Mouse (Mus musculus): ENCODE data around the gene Slc22a12. TPM values are rescaled to one million over a fixed set of nuclear protein-coding genes. Genes with fewer than 3 reads are reported as not detected.

Gene Slc22a12
- total RNA-seq, 2 experiments from 2014 or later, result not detected

DNA sequence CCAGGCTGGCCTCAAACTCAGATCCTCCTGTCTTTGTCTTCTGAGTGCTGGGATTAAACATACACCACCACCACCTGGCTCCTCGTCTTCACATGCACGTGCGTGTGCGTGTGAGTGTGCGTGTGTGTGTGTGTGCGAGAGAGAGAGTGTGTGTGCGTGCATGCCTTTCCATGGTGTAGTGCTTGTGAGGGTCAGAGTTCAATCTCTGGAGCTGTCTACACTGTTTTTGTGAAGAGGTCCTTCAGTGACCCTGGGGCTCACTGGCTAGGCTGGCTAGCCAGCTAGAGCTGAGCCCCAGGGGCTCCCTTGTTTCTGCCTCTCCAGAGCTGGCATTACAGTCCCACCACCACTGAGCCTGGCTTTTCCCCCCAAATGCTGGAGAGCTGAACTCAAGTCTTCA is 1.3 kb downstream of the Slc22a12 start:
- no peak for ATAC-seq (replicated peaks; ENCODE audit: poor library complexity)

DNA sequence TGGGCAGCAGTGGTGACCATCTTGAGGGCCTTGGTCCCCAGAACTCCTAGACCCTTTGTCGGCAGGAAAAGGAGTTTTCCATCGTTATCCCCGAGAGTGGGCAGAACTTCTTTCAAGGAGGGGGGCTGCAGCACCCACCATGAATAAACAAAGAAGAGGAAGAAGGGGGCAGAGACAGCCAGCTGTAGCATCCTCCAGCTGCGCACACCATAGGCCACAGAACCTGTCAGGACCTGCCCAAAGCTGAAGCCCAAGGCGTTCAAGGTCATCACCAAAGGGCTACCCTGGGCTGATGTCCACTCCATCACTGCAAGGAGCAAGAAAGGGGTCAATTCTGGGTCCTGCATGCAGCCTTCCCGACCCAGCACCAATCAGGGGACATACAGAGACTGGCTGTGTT is 2.6 kb downstream of the Slc22a12 start:
- no peak for ATAC-seq (replicated peaks; ENCODE audit: poor library complexity)

DNA sequence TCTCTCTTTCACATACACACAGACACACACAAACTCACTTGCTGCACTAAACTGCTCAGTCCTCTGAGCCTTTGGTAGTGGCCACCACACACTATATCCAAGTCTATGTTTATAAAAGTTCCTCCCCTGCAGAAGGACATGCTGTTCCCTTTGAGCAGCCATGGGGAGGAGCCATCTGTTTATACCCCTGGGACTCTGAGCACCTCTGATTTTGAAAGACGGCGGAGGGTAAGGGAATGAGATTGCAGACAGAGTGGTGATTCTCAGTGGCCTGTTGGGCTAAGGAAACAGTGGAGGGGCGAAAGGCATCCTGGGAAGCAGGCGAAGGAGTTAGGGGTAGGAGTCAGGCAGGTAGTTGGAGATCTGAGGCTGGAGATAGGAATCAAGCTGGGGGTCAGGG is 3.2 kb downstream of the Slc22a12 start:
- no peak for ATAC-seq (replicated peaks; ENCODE audit: poor library complexity)

- no peak for ATAC-seq (replicated peaks; ENCODE audit: poor library complexity)
Measured at GRCm38 (mm10) chr19:6538546-6538945, 4.3 kb downstream of the Slc22a12 start.

DNA sequence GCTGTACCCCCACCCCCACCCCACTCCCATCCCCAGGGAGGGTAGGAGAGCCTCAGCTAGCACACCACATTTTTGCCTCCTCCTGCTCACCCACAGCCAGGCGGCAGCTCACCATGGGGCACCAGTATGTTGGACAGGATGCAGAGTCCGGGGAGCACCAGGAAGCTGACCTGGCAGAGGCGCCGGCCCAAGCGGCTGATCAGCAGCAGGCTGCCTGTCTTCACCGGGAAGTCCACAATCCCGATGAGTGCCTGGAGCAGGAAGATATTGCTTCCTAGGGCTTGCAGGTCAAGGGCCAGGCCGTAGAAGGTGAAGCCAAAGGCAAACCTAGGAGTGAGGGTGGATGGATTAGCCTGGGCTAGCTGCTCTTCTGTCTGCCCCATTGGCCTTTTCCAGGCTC is 5.3 kb downstream of the Slc22a12 start:
- ATAC-seq (replicated peaks; ENCODE audit: poor library complexity), result no peak

GRCm38 (mm10) chr19:6536696-6537095 is 6.1 kb downstream of the Slc22a12 start:
- ATAC-seq (replicated peaks; ENCODE audit: poor library complexity), result no peak

- ATAC-seq (replicated peaks; ENCODE audit: poor library complexity), result no peak
Measured at GRCm38 (mm10) chr19:6536201-6536600, 6.6 kb downstream of the Slc22a12 start.

DNA sequence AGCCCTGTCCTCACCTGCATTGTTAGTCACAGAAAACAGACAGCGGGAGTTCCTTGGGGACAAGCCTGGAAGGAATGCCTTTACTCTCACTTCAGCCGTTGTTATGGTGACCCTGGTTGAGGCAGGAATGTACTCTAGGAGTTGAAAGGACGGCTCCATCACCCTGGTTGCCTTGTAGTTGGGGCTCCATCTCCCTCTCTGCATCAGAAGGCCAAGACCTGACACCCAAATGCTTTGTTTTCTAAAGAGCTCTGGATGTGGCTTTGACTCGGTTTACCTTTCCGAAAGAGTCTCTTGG is 8.8 kb downstream of the Slc22a12 start:
- no peak for ATAC-seq (replicated peaks; ENCODE audit: poor library complexity)

DNA sequence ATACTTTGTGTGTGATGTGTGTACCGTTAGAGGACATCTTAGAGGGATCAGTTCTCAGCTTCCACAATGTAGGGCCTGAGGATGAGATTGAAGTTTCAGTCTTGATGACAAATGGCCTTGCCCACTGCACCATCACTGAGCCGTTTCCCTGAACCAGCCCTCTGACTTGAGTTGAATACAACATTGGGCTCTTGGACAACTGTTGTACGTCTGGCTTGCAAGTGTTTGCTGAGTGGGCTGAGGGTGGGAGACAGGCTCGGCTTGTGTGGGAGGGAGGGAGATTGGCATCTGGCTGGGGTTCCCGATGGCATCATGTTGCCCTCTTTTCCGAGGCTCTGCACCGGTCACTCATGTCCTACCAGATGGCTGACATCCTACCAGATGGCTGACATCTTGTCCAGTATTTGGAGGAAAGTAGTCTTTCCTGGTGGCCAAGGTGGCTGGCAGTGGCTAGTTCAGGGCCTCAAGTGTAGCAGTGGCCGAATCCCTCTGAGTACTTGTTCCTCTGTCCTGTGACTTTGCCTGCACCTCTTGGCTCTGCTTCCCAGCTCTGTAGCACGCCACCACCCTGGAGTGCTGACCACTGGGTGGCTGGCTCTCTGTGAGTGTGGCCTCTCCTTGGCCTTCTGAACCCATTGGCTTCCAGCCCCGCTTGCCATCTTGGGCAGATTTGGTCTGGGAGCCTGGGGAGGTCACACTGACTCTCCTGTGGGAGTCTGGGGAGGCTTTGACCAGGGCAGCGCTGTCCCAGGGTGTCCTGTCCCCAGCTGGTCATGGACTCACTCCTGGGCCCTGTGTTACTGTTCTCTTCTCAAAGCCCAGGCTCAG is 9.3 kb downstream of the Slc22a12 start:
- ATAC-seq (replicated peaks; ENCODE audit: poor library complexity), result no peak

DNA sequence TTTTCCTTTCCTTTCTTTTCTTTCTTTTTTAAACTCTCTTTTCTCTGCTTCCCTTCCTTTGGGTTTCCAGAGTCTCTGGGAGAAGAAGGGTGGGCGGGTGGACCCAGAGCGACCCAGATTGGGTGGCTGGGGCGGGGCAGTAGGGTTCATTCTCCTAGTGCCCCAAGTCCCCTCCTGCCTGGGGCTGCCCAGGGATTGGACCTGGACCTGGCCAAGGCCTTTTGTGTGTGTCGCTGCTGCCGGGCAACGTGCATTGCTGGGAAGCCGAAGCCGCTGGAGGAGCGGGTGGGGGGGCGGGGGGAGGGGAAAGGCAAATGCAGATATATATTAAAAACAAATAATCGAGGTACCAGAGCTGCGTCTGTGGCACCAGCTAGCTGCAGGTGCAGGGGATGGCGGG is 10.2 kb downstream of the Slc22a12 start:
- no peak for ATAC-seq (replicated peaks; ENCODE audit: poor library complexity)

DNA sequence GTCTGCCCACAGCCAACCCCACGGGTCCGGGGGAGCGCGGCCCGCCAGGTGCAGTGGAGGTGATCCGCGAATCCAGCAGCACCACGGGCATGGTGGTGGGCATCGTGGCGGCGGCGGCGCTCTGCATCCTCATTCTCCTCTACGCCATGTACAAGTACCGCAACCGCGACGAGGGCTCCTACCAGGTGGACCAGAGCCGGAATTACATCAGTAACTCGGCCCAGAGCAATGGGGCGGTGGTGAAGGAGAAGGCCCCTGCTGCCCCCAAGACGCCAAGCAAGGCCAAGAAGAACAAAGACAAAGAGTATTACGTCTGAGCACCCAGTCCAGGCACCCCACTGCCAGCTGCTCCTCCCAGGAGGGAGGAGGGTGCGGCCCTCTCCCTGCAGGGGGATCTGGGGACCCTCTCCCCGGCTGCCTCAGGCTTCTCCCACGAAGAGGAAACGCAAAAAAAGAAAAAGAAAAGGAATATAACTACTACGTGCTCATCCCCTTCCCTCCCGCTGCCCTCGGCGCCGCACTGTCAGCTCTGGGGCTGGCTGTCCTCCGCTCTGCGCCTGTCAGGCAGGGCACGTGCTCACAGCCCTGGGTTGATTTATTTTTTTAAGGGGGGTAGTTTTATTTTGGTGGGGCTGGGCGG is 10.9 kb downstream of the Slc22a12 start:
- no peak for ATAC-seq (replicated peaks; ENCODE audit: poor library complexity)

DNA sequence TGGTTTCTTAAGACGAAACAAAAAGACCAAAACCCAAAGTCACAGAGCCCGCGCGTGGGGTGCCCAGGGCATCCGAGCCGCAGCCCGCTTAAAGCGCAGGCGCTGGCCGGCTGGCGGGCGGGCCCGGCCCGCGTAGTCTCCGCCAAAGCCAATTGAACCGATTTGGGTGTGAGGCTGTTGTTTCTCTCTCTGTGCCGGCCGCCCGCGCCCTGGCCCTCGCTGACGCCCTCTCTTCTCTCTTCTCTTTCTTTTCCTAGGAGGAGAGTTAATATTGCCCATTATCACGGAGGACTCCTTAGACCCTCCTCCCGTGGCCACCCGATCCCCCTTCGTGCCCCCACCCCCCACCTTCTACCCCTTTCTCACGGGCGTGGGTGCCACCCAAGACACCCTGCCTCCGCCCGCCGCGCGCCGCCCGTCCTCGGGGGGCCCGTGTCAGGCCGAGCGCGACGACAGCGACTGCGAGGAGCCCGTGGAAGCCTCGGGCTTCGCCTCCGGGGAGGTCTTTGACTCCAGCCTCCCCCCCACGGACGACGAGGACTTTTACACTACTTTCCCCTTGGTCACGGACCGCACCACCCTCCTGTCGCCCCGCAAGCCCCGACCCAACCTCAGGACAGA is 11.7 kb downstream of the Slc22a12 start:
- no peak for ATAC-seq (replicated peaks; ENCODE audit: poor library complexity)

DNA sequence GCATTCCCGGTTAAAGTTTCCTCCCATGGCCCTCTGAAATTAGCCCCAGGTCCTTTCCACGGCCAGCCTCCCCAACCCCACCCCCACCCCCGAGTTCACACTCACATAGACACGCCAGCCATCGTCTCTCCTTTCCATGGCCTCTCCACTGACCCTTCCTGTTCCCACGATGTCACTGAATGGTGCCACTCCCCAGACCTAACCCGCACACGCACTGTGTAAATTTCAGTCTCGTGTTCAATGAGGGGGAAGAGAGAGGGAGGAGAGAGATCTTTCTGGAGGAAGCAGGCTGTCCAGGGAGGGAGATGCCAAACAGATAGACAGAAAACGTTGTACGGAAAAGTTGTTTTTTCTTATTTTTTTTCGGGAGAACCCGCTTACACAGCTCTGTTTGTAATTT is 12.5 kb downstream of the Slc22a12 start:
- ATAC-seq (replicated peaks; ENCODE audit: poor library complexity), result no peak

- ATAC-seq (replicated peaks; ENCODE audit: poor library complexity), result 0 out of 2 replicates have a peak, but pooled peaks have one; percentile 14
Measured at GRCm38 (mm10) chr19:6529265-6529985, 13.4 kb downstream of the Slc22a12 start.

DNA sequence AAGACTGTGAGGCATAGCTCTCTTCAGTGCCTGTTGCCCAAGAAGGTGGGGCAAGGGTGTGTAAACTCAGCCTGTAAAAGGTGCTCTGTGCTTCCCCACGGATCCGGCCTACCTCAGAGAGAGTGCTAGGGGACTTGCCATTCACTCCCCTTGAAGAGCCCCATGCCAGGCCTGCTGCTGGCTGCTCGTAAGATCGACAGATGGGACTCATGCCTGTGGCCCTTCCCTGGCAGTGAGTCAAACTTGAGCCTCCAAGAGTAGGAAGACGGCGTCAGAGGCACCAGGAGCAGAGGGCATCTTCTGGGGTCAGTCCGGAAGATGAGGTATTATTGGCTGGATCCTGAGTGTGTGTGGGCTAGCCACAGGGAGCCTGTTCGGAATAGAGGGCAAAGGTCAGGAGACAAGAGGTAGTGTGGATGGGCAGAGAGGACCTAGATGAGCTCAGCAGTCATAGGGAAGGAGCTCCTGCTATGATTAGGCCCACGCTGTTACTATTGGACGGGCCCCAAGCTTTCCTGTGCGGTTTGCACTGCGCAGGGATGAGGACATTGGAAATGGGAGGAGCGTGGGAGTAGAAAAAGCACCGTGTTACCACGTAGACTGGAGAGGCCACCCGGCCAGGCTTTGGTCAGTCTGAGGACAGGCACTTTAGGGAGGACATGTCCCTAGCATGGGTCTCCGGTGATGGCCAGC is 14.8 kb downstream of the Slc22a12 start:
- ATAC-seq (replicated peaks; ENCODE audit: poor library complexity), result no peak

DNA sequence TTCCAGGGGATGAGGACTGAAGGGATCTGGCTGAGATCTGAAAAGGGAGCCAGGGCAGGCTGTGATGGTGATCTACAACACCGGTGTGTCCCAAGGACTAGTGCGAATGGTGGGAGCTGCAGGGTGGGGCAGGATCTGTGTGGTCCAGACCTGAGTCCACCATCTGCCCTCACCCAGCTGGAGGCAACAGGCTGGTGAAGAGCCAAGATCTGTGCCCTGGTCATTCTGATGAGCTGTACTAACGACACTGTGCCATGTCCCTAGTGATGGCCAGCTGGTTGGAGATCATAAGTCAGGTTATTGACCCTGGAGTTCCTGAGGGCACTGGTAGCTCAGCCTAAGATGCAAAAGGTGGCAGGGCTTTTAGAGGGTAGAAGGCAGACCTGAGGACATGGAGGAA is 15.4 kb downstream of the Slc22a12 start:
- ATAC-seq (replicated peaks; ENCODE audit: poor library complexity), result no peak

DNA sequence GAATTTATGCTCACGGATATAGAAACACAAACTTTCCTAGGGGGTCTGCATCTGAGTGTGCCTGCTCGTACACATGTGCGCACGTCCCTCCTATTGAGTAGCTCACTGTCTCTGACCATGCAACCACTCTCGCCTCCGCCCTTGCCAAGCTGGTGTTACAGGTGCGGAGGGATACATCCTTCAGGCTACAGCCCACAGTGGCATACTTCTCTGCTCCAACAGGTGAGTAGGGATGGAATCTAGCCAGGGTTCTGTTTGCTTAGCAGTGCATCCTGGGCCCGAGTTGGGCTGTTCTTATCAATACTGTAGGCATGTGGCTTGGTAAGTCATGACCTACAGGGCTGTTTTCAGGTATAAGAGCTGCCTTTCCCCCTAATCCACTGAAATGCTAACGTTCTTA is 16.8 kb downstream of the Slc22a12 start:
- no peak for ATAC-seq (replicated peaks; ENCODE audit: poor library complexity)

GRCm38 (mm10) chr19:6525023-6525422 is 17.8 kb downstream of the Slc22a12 start:
- no peak for ATAC-seq (replicated peaks; ENCODE audit: poor library complexity)

GRCm38 (mm10) chr19:6522289-6522688 is 20.5 kb downstream of the Slc22a12 start:
- no peak for ATAC-seq (replicated peaks; ENCODE audit: poor library complexity)

DNA sequence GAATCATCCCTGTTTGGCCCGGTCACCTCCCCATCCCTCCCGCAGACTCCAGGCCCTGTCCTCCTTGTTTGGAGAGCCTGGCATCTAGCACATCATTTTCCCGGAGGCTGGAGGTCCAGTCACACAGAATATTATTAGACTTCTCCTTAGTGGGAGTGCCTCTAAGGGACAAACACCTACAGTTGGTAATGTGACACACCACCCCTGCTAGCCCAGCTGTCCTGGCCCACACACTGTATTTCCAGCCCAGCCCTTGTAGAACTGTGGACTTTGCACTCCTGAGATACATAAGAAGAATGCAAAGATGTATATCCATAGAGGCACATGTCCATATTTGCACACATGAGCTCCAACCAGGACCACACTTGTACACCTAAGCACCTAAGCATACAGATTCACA is 21.2 kb downstream of the Slc22a12 start:
- no peak for ATAC-seq (replicated peaks; ENCODE audit: poor library complexity)

- no peak for ATAC-seq (replicated peaks; ENCODE audit: poor library complexity)
Measured at GRCm38 (mm10) chr19:6519483-6519882, 23.3 kb downstream of the Slc22a12 start.
